Mouse (Mus musculus) lung, adult 2 months (tissue): ENCODE results near the gene Edrf1. TPM values are rescaled to one million over a fixed set of nuclear protein-coding genes. Genes with fewer than 3 reads are reported as not detected.

ENCODE experiments used
- DNase-seq: peaks from one replicate; pipeline ENCODE4 v3.0.0; 2022
- H3K4me1 ChIP-seq: fragments of 200-500 bp; 2 replicates; pipeline ENCODE4 v1.6.1; 2011; ENCODE audit warnings: low read length; ENCODE audit not compliant: control insufficient read depth, insufficient read depth
- H3K4me3 ChIP-seq: fragments of 200-500 bp; replicated peaks from 2 replicates; pipeline ENCODE3; 2011; ENCODE audit warnings: low read depth, mild to moderate bottlenecking, control low read depth, low read length; ENCODE audit errors: extremely low read depth
- CTCF ChIP-seq: fragments of 200-500 bp; IDR thresholded peaks from 2 replicates; pipeline ENCODE4 v1.5.1; 2011; ENCODE audit warnings: mild to moderate bottlenecking, low read length, control low read depth; ENCODE audit not compliant: insufficient read depth
- POLR2A ChIP-seq: fragments of 200-500 bp; IDR thresholded peaks from 2 replicates; pipeline ENCODE4 v1.6.1; 2011; ENCODE audit warnings: low read depth, mild to moderate bottlenecking, control low read depth, low read length, borderline replicate concordance; ENCODE audit errors: extremely low read depth
- WGBS: fragments of 180-500 bp; shearing (Covaris S2); methylation state at CpG from one replicate; pipeline ENCODE4 v1.1.7; 2018; 5-methylcytosine and 5-hydroxymethylcytosine counted together
- polyA plus RNA-seq: library from polyadenylated mRNA; depleted of rRNA; stranded (reverse); fragments of >200 nt; gene quantifications from 2 replicates; pipeline ENCODE4 v1.2.3, GENCODE M21; 2012; rRNA removed

The Edrf1 gene
- polyA plus RNA-seq, 1 experiment: 9.1 TPM

DNA sequence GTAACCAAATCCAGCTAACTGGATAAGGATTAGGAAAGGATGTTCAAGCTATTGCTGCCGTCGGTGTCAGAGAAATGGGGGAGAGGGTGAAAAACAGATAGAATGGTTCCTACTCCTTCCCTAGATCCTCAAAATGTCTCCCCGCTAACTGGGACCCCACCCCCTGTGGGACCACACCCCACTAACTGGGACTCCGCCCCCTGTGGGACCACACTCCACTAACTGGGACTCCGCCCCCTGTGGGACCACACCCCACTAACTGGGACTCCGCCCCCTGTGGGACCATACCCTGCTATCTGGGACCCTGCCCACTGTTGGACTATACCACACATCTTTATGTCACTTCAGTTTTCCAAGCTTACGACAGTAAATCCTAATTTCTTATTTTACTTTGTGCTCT lies 66.6 kb downstream of the Edrf1 start:
- 94% methylated on average over 7 of the region's 7 CpGs for WGBS
- no peak for DNase-seq
- TF ChIP-seq POLR2A: no peak
- TF ChIP-seq CTCF: no peak
- Histone ChIP-seq H3K4me3 (no peak overlapping the region), H3K4me1 (no peaks in the 10 kb centered on the region)

DNA sequence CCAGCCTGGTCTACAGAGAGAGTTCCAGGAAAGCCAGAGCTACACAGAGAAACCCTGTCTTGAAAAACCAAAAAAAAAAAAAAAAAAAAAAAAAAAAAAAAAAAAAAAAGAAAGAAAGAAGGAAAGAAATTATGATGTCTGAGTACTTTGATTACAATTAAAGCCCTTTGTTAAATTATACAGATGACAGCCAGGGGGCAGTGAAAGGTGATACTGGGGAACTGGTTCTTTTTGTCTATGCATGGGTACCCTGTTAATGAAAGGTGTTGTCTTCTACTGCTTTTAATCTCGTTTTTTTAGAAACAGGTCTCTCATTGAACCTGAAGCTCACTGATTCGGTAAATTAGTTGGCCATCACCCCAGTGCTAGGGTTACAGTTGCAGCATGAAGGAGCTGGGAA lies 70.0 kb downstream of the Edrf1 start:
- 88% methylated on average over 2 of the region's 2 CpGs for WGBS
- H3K4me1 ChIP-seq: peaks cover 4% of the 10 kb centered on the region
- DNase-seq: no peak
- no peak for TF ChIP-seq POLR2A
- TF ChIP-seq CTCF: no peak
- no peak overlapping the region for H3K4me3 ChIP-seq

DNA sequence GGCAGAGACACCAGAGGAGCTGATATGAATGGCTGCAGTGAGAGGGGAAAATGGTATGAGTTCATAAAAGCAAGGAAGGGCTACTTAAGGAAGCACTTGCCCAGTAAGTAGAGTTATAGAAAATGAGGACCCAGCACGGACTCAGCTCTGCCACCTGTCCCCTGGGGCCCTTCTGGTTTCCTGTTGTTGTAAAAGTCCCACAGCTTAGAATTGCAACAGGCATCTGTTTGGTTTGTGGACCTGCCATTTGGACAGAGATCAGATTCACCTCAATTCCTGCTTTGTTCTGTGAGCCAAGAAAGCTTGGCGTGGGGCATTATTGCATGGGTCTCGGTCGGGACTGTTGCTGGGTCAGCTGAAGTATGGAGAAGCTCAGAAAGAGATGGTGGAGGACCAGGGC lies 78.0 kb downstream of the Edrf1 start:
- H3K4me3 ChIP-seq: no peak overlapping the region
- TF ChIP-seq CTCF (no peak), POLR2A (no peak)
- 74% methylated on average over 4 of the region's 4 CpGs for WGBS
- no peak for DNase-seq
- H3K4me1 ChIP-seq: no peaks in the 10 kb centered on the region

DNA sequence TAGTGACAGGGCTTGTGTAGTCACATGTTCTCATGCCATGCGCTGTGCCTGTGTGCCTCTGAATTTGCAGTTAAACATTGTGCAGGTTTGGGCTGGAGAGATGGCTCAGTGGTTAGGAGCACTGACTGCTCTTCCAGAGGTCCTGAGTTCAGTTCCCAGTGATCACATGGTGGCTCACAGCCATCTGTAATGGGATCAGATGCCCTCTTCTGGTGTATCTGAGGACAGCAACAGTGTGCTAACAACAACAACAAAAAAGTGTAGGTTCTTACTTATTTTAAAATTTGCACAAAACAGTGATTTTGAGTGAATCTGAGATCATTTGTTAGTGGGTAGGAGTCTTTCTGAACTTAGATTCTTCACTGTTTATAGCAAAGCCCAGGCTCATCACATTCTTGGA lies 81.2 kb downstream of the Edrf1 start:
- Histone ChIP-seq H3K4me3 (no peak overlapping the region), H3K4me1 (no peaks in the 10 kb centered on the region)
- 97% methylated on average over 1 of the region's 1 CpGs for WGBS
- no peak for DNase-seq
- no peak for TF ChIP-seq POLR2A
- TF ChIP-seq CTCF: no peak

DNA sequence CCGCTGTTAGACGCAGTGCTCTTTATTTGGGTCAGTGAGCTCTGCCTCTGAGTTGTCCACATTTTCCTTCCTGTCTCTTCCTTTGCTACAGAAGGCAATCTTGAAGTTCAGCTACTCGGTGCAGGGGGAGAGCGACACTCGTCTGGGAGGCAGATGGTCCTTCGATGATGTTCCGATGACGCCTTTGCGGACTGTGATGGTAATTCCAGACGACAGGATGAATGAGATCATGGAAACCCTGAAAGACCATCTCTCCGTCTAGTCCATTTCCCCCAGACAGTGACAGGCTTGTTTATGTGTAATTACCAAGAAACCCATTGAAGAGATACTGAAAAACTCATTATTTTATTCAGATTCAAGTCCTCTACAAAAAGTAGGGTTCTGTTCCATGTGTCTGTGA lies 83.3 kb downstream of the Edrf1 start:
- no peak overlapping the region for H3K4me3 ChIP-seq
- H3K4me1 ChIP-seq: no peaks in the 10 kb centered on the region
- 74% methylated on average over 11 of the region's 11 CpGs for WGBS
- TF ChIP-seq CTCF (no peak), POLR2A (no peak)
- DNase-seq: no peak

Other genes starting within 250 kb of the Edrf1 start
- not detected in 2 replicates for gene Tex36, start 35.4 kb upstream of the Edrf1 start, polyA plus RNA-seq
- not detected in 2 replicates for gene Mmp21, start 42.5 kb downstream of the Edrf1 start, polyA plus RNA-seq
- 13.1 and 24.7 TPM in 2 replicates for gene Bccip, start 71.8 kb downstream of the Edrf1 start, polyA plus RNA-seq
- gene Uros, start 72.5 kb downstream of the Edrf1 start, polyA plus RNA-seq: 9.0 and 10.4 TPM in 2 replicates
- 1.0 and 3.3 TPM in 2 replicates for gene Fank1, start 139.3 kb downstream of the Edrf1 start, polyA plus RNA-seq
- gene Dhx32, start 145.2 kb downstream of the Edrf1 start, polyA plus RNA-seq: 14.2 and 22.2 TPM in 2 replicates